Mouse (Mus musculus) retina, embryonic 14.5 days (tissue): ENCODE results near the gene Nktr.
A peak's percentile ranks its signal among the peaks of the same experiment; 100 is the strongest.

ENCODE experiments used
- DNase-seq: peaks from one replicate; pipeline ENCODE4 v3.0.0-alpha.2; 2015; ENCODE audit warnings: low spot score

The Nktr gene

DNA sequence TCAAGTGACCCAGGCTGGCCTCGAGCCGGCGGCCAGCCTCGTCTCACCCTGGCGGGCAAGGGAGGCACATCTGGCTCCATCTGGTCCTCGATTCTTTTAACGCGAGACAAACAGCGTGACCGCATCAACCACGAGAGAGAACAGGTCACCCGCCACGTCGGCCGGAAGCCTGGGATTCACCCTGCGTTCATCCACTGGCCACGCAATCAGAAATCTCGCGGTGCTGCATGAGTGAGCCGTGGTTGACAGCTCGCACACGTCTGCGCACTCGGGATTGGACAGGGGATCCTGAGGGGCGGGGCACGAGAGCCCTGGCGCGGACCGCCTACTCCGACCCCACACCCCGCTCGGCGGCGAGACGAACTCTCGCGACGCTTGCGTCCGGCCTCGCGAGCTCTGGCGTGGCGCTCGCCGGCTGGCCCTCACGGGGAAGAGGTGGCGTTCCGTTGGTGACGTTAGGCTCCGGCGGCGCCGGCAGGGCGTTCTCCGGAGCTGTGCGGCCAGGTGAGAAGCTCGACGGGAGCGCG lies at the start of gene Nktr:
Gene Nktr (plus strand): TSS at position 378 of the 527 bp plus-strand sequence.
- DNase-seq = peak; percentile 99

DNA sequence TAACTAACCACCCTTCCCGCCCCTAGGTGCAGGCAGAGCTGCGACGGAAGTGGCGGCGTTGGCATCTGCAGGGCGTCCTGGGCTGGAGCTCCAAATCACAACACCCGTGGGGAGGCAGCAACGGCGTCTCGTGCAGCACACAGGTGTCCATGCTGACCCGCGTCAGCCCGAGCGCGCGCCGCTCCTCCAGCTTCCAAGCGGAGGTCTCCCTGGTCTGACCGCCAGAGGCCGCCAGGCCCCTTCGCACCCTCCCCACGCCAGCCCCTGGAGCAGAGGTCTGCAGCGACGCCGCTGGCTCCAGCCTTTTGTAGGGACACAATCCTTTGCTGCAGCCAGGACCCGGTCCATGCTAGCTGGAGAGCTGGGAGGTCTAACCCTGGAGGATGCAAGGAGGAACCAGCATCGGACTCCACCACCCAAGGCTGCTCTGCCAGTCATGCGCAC lies 49.6 kb upstream of the Nktr start:
- peak; percentile 83 for DNase-seq

DNA sequence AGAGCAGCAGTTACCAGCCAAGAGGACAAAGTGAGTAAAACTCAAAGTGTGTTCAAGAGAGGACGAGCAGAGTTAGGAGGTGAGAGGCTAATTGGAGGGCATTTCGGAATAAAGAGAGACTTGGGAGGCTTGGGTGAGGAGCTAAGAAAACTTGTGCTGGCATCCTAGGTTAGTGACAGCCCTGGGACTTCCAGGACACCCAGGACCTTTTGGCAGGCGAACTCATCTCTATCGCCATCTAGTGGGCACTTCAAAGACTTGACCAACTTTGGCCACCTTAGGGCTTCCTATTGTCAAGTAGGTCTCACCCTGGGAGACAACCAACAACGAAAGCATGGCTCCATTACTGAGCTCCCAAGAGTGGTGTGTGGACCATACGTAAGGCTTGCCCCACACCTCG lies 47.7 kb upstream of the Nktr start:
- DNase-seq = peak; percentile 91

DNA sequence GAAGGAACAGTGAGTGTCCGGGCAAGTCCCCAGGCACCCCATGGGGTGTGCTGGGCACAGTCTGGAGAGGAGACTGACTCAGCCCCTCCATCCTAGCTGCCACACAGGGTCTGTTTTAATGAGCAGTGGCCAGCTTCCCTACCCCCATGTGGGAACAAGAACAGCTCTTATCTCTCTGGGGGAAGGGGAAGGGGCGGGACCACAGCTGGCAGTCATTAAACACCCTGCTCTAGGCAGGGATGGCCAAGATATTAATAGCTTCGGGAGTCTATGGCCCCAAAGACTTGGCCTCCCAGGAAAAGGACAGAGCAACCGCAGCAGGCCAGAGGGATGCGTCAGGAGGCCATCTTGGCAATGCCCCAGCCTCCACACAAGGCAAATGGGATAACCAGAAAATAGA lies 46.7 kb upstream of the Nktr start:
- DNase-seq = no peak

DNA sequence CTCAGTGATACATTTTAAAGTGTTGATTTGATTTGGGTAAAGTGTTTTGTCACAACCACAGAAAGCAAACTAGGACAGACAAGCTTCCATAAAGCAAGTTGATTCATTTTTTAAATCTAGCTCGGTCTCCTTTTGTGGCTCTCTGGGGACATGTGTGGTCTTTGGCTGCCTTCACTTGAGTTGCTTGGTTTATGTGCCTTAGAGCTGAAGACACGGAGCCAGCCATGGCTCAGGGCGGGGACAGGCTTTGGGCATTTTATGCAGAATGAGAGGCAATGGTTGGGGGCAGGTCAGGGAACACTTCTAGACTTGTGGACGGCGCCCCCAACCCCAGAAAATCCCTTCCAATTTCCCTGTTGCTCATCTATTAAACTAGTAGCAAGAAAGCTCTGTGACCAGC lies 45.3 kb upstream of the Nktr start:
- DNase-seq = no peak

DNA sequence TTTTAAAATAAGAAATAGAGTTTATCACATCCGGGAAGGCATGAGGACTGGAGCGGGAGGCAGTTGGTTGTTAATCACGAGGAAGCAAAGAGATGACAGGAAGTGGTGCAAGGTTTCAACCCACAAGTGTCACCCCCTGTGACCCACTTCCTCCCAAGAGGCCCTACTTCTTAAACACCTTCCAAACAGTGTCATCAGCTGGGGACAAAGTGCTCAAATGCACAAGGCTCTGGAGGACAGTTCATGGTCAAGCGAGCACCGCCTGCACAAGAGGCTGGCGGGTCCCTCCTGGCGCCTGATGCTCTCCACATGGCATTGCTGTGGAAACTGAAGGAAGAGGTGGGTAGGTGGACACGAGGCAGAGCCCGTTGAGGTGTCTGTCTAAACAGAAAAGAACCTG lies 44.0 kb upstream of the Nktr start:
- DNase-seq = no peak

DNA sequence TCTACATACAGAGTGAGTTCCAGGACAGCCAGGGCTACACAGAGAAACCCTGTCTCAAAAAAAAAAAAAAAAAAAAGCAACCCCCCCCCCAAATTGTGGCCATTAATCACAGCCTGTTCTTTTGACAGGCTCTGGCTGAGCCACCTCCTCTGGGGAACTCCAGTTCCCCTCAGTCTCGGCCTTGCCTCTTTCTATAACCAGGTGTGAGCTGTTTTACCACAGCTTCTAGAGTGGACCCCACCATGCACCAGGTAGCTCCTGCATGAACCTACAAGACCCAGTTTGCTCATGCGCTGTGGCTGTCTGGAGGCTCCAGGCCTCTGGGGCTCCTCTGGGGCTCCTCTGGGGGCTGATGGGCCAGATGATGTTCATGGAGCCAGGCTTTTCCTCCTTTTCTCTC lies 43.4 kb upstream of the Nktr start:
- DNase-seq = no peak

DNA sequence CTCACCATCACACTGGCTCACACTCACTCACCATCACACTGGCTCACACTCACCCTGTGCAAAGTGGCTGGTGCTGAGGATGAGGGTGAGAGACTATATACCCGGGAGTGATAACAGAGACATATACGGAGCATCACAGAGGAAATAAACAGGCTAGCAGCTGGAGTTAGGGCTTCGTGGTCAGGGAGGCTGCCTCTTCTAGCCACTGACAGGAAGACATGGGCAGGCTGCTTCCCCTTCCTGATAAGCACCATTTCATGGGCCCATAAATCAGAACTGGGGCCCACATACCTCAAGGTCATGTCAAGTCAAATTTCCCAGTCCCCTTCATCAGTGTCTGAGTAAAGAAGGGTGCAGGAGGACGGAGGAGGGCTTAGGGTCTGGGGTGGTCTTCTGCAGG lies 41.9 kb upstream of the Nktr start:
- DNase-seq = no peak

DNA sequence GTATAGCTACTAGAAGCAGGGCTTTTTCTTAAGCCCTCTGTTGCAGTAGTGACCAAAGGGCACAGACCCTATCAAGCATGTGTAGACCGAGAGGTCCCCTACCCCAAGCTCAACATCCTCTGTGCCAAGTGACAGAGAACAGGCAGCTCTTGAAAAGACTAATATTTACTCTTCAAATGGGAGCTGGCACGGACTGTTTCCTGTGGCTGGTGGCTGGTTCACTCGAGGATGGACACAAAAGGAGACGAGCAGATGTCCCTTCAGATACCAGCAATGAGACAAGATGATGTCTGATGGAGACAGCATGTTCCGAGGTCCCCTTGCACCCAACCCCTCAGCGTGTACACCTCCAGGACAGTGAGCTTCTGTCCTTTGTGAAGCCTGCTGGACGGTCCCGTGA lies 41.5 kb upstream of the Nktr start:
- no peak for DNase-seq

DNA sequence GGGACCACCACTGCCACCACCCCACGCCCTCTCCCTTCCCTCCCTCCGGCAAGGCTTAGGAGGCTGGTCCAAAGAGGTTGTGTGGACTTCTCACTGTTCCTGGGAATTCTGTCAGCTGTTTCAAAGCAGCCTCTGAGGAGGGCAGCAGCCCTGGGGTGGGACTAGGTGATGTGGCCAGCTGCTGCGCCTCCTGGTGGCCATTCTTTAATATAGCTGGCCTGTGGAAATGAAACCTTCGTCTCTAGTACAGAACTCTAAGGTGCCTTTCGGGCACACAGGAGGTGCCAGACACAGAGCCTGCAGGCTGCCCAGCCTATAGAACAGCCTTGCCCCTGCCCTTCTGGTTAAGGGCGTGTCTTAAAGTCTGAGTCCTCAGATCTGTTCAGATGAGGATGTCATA lies 39.4 kb upstream of the Nktr start:
- DNase-seq = peak; percentile 86

DNA sequence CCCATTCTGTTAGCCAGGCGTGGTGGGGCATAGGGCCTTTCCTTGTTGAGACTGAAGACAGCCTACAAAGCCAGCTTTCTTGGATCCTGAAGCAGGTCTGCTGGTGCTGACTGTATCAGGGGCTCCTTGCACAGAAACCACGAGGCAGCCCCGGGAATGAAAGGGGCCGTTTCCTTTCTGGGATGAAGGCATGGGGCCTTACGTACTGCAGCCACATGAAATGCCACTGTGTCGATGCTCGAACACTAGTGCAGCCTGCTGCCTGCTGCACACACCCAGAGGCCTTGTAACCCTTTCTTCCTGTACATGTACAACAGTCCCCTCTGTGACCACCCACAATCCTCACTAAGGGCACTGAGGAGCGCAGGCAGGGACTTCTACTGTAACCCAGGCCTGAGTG lies 37.8 kb upstream of the Nktr start:
- no peak for DNase-seq

DNA sequence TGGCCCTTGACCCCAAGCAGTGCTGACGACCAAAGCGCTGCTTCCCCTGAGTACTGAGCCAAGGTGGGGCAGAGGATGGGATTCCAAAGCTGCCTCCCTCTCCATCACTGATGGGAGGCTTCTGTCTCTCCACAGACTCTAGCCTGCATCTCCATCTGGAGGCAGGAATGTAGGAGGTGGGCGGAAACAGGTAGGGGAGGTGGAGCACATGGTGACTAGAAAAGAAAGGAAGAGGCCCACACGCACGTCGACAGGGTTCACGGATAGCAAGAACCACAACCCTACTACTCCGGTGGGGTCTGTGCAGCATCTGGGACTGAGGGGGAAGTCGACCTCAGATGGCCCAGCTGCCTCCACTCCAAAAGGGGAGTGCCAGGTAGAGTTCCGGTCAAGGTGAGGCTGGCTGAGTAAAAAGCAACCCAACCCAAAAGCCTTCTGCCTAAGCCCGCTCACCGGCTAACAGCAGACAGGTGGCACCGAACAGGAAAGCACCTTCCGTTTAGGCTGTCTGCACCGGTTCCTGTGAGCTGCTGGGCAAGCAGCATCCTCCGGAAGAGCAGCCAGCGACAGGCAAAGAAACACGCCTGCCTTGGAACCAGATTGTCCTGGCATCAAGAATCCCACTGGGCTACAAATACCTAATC lies 36.8 kb upstream of the Nktr start:
- no peak for DNase-seq

DNA sequence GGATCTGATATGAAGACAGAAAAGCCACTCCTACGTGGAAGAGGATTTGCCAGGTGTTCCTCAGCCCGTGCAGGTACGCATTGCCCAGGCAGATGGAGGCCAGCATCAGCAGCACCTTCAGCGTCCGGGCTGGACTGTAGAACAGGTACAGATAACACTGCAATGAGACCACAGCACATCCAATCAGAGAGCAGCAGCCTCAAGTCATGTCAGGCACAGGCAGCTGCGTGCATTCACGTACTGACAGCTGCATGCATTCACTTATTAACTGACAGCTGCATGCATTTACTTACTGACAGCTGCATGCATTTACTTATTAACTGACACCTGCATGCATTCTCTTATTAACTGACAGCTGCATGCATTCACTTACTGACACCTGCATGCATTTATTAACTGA lies 34.3 kb upstream of the Nktr start:
- DNase-seq = no peak

DNA sequence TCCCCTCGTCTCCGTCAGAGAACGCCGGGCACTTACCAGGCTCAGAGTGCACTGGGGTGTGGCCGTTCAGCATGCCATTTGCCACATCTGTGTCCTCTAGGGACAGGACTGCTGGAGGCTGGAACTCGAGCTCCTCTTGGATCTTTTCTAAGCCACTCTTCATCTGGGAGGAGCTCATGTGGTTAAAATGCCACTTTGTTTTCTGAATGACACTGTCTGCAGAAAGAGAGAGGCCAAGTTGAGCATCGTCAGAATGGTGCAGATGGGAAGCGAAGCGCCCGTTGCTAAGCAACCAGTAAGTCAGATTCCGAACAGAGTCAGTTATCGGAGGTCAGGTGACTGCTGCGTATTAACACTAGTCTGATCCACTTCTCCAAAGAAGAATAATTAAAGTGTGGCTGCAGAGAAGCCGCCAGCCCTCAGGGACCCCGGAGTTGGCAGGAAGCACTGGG lies 28.7 kb upstream of the Nktr start:
- DNase-seq = peak; percentile 81

DNA sequence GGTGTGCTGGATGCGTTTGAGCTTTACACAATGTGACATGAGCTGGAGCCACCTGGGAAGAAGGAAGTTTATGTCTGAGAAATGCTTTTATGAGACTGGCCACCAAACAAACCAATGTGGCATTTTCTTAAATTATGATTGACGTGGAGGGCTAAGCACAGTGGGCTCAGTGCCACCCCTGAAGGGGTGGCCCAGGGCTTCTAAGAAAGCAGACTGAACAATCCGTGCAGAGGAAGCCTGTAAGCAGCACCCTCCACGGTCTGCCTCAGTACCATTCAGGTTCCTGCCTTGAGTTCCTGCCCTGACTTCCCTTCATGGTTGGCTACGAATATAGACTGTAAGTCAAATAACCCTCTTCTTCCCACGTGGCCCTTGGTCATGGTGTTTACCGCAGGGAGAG lies 28.2 kb upstream of the Nktr start:
- no peak for DNase-seq

DNA sequence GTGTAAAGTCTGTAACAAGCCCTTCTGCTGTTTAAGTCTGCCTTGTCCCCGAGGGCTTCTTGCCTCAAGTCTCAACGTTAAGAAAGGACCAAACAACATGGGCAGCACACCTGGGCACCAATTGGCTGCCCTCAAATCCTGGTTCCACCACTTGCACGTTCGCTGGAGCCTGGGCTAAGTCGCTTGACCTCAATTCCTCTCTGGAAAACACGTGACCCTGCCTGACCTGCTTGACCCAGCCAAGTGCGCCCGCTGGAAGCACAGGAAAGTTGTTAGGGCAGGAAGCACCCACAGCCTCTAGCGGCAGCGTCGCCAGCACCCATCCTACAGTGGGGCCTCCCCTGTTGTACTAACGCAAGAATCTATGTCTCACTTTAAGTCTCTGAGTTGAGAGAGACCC lies 24.2 kb upstream of the Nktr start:
- DNase-seq = no peak

DNA sequence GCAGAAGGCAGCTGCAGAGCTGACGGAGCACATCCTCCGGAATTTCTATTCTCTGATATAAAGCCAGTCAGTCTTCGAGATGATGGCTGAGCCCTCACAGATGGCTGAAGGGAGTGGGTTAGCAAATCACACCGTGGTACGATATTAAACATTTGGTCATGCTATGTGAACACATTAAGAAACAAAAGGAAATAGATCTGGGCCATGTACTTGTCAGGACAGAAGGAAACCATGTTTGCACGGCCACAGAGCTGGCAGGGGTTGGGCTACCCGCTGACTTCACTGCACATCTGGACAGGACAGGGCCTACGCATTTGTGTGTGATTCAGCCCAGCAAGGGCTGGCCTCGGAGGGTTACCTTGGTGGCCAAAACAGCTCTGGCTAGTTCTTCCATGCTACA lies 22.3 kb upstream of the Nktr start:
- no peak for DNase-seq

DNA sequence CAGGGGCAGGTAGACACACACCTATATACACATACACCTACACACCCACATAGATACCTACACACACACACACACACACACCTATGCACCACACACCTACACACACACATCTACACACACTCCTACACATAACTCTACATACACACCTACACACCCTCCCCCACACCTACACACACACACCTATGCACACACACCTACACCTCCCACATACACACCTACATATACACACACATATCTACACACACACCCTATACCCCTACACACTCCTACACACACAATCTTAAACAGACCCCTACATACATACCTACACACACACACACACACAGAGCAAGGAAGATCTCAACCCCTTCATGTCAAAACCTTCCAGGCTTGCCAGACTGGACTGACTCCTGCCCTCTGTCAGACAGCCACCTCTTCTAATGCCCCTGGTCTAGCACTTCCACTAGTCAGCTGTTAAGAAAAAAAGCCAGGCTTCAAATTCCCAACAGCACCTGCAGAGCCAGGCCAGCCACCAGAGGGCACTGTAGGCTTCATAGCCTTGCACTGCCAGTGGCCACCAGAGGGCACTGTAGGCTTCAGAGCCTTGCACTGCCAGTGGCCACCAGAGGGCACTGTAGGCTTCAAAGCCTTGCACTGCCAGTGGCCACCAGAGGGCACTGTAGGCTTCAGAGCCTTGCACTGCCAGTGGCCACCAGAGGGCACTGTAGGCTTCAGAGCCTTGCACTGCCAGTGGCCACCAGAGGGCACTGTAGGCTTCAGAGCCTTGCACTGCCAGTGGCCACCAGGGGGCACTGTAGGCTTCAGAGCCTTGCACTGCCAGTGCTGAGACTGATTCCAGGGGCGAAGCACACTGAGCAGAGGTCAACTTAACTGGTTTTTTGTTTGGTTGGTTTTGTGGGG lies 21.6 kb upstream of the Nktr start:
- peak; percentile 66 for DNase-seq

DNA sequence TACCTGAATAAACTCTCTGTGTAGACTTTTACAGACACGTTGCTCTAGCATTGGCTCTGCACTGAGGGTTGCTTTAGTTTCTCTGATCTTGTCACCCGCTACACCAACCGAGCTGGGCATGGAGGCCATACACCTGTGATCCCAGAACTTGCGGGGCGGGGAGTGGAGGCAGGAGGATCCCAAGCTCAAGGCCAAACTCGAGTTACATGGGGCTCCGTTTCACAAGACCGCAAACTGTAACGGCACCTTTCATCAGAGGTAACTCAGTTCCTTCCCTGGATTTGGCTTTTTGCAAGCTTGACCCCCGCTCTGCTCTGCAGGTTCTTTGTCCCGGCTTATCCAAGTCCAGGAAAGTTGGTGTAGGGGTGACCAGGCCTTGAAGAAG lies 14.7 kb upstream of the Nktr start:
- DNase-seq = no peak

DNA sequence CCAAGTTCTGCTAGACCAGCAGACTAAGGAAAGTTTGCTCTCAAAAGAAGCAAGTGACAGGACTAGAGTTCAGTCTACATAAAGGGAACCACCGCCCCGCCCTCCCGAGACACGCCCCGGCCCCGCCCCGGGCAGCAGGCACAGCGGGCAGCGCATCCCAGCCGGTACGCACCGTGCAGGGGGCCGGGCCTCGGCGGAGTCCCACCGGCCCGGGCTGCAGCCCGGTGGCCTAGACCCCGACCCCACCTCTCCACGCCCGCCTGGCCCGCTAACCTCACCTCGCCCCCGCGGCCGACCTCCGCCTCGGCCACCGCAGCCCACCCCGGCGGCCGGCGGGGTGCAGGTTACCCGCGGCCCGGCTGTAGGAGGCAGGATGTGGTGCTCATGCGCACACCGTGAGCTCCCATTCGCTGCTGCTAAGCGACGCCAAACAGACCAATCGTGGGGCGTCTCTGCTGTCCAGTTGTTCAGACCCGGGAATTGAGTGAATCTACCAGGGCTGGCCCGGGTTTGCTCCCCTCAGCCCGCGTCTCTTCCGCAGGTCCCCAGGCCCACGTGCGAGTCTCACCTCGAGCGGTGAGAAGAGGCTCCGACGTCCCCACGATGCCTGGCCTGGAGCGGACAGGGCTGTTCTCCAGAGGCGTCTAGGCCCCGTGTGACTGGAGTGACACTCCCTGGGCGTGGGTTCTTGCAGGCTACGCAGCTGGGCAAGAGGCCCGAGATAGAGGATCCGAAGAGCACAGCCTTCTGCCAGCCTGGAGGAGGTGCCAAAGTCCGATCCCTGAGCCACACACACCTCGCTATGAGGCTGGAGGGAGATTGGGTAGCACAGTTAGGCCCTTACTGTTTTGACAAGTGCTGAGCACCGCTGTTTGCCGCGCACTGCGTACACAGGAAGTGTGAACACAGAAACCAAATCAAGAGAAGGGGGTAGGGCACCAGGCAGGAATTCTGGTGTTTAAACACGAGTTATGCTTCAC lies 14.0 kb upstream of the Nktr start, which contains the start of gene Sec22c:
Gene Sec22c (minus strand): TSS at position 845 of the 980 bp plus-strand sequence.
- DNase-seq = peak; percentile 93

DNA sequence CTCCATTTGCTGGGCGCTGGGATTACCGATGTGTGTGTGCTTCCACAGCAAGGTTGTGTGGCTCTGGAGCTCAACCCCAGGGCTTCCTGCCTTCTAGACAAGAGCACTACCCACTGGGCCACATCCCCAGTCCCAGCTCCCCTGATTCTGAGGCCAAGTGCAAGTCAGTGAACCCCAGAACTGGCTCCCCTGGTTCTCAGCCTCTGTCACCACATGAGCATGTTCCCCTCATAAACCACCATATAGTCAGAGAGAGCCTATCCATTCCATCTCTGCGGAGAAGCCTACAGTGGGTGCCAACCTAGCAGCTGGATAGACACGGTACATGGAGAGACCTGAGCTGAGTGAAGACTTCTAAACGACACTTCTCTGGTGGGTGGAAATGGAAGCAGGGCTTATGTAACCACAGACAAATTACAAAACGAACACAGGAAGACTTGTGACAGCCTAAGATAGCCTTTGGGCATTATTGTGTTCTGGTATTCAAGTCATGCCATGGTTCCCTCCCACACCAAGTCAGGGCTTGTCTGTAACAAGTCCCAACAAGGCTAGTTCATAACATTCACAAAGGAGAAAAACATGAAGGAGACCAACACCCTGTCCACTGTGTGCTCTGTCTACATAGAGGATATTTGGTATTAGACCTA lies 12.8 kb upstream of the Nktr start:
- no peak for DNase-seq
